Mouse (Mus musculus) E14TG2a.4 (cell line): ENCODE measurements around the gene Ptprb.
A peak's percentile ranks its signal among the peaks of the same experiment; 100 is the strongest.

Experiments used
- H3K27me3 ChIP-seq: 2 replicates; pipeline ENCODE4 v1.6.1; 2014; ENCODE audit warnings: low read length, control low read depth; ENCODE audit not compliant: insufficient read depth
- H3K36me3 ChIP-seq: 2 replicates; pipeline ENCODE4 v1.6.1; 2014; ENCODE audit warnings: low read length, control low read depth; ENCODE audit not compliant: insufficient read depth
- H3K4me1 ChIP-seq: replicated peaks from 2 replicates; pipeline ENCODE4 v1.6.1; 2014; ENCODE audit warnings: low read depth, low read length, control low read depth
- H3K4me3 ChIP-seq: replicated peaks from 2 replicates; pipeline ENCODE4 v1.5.1; 2014; ENCODE audit warnings: mild to moderate bottlenecking, low read length
- H3K9me3 ChIP-seq: 2 replicates; pipeline ENCODE4 v1.6.1; 2014; ENCODE audit warnings: low read length, control low read depth
- CTCF ChIP-seq: conservative IDR thresholded peaks from 2 replicates; pipeline ENCODE4 v1.5.1; 2014; ENCODE audit warnings: low read length
- NANOG ChIP-seq: IDR thresholded peaks from 2 replicates; pipeline ENCODE4 v1.6.1; 2014; ENCODE audit warnings: borderline replicate concordance, low read length, mixed read lengths
- POU5F1 ChIP-seq: IDR thresholded peaks from 2 replicates; pipeline ENCODE4 v1.6.1; 2014; ENCODE audit warnings: low read length, borderline replicate concordance

Gene Ptprb

GRCm38 (mm10) chr10:116407684-116408359 lies 132.5 kb downstream of the Ptprb start:
- Histone ChIP-seq H3K27me3 (no peaks in the 10 kb centered on the region), H3K9me3 (peaks cover 7% of the 10 kb centered on the region; the same call in 1 of the 2 replicates), H3K4me1 (peaks cover 13% of the 10 kb centered on the region), H3K4me3 (no peak overlapping the region), H3K36me3 (no peaks in the 10 kb centered on the region)
- no peak for TF ChIP-seq NANOG
- TF ChIP-seq POU5F1 = no peak
- TF ChIP-seq CTCF = no peak

DNA sequence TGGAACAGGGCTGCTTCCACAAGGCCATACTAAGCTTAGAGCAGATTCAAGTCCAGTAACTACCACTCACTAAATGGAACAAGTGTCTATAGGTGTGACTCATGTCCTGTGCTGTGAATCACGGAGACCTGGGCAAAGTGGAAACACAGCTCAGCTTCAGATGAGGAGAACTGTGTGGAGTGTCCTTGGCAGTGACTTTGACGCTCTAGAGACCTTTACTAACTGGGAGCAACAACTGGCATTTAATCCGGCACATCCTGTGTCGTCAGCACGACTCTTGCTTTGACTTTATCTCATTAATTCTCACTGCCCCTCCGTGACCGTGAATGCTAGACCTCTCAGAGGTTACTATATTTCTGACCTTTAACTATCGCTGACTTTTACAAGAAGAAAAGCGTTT lies 135.5 kb downstream of the Ptprb start:
- H3K4me3 ChIP-seq = no peak overlapping the region

GRCm38 (mm10) chr10:116416142-116416541 lies 140.8 kb downstream of the Ptprb start:
- Histone ChIP-seq H3K36me3 (no peaks in the 10 kb centered on the region), H3K27me3 (peaks cover 42% of the 10 kb centered on the region), H3K4me3 (no peak overlapping the region), H3K4me1 (peaks cover 16% of the 10 kb centered on the region), H3K9me3 (no peaks in the 10 kb centered on the region)
- no peak for TF ChIP-seq CTCF
- TF ChIP-seq POU5F1 = no peak
- no peak for TF ChIP-seq NANOG

More for the DNA sequence above, 135.5 kb downstream of the Ptprb start:
- Histone ChIP-seq H3K9me3 (no peaks in the 10 kb centered on the region), H3K36me3 (no peaks in the 10 kb centered on the region), H3K27me3 (peaks cover 15% of the 10 kb centered on the region), H3K4me1 (peaks cover 13% of the 10 kb centered on the region)
- TF ChIP-seq NANOG (no peak), POU5F1 (no peak)

GRCm38 (mm10) chr10:116416726-116417125 lies 141.4 kb downstream of the Ptprb start:
- TF ChIP-seq CTCF (no peak), NANOG (no peak; the same call in 1 of the 2 replicates), POU5F1 (no peak)
- peaks cover 16% of the 10 kb centered on the region for H3K4me1 ChIP-seq
- H3K9me3 ChIP-seq = peaks cover 5% of the 10 kb centered on the region; the same call in 1 of the 2 replicates
- H3K4me3 ChIP-seq = no peak overlapping the region
- H3K27me3 ChIP-seq = peaks cover 42% of the 10 kb centered on the region
- no peaks in the 10 kb centered on the region for H3K36me3 ChIP-seq

DNA sequence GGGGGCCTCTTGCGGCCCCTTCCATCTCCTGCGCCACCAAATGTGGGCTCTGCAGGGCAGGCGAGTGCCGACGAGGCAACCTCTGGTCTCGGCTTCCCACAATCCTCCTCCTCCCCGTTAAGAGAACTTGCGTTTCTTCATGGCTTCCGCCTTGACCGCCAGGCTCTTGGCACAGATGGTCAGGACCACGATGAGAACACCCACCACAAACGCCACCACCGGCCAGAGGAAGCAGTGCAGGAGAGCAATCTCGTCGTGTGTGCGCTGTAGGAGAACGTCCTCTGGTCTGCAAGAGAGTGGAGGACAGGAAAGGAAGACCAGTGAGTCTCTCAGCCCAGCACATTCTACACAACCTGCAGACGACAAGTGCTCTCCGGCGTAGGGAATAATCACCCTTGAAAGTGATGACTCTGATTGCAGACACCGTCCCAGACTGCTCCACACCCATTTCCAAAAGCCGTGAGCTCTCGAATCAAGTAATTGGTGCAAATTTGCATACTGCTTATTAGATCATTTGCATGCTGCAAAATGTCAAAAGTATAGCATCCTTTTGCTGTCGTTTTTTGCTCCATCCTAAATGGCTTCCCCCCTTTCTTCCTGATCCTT lies 142.9 kb downstream of the Ptprb start:
- peak overlapping the region; percentile 52 for H3K4me3 ChIP-seq
- peaks cover 7% of the 10 kb centered on the region; the same call in 1 of the 2 replicates for H3K9me3 ChIP-seq
- H3K36me3 ChIP-seq = no peaks in the 10 kb centered on the region
- TF ChIP-seq CTCF (peak; percentile 33), POU5F1 (no peak)
- peaks cover 23% of the 10 kb centered on the region for H3K4me1 ChIP-seq
- H3K27me3 ChIP-seq = peaks cover 42% of the 10 kb centered on the region

DNA sequence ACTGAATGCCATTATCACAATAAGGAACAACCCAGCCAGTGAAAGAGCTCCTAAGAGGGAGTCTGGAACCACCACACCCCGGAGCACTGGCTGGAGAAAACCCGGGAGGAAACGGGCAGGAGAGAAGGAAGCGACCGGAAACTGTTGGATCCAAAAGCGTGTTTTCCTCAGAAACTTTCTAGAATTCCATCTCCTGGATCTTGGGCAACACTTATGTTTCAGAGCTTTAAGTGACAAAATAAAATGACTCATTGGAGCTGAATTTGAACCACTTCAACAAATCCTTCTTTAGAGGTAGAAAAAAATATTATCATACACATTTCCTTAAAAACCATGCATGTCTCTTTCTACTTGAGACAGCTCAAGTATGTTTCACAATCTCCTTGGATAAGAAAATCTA lies 145.7 kb downstream of the Ptprb start:
- H3K36me3 ChIP-seq = no peaks in the 10 kb centered on the region
- no peak overlapping the region for H3K4me3 ChIP-seq
- peaks cover 30% of the 10 kb centered on the region for H3K27me3 ChIP-seq
- peaks cover 37% of the 10 kb centered on the region for H3K4me1 ChIP-seq
- H3K9me3 ChIP-seq = peaks cover 7% of the 10 kb centered on the region; the same call in 1 of the 2 replicates
- TF ChIP-seq CTCF (no peak), NANOG (no peak), POU5F1 (no peak)

GRCm38 (mm10) chr10:116422551-116422950 lies 147.2 kb downstream of the Ptprb start:
- TF ChIP-seq NANOG (no peak), POU5F1 (no peak), CTCF (no peak)
- H3K4me1 ChIP-seq = peaks cover 43% of the 10 kb centered on the region
- H3K36me3 ChIP-seq = no peaks in the 10 kb centered on the region
- H3K9me3 ChIP-seq = peaks cover 8% of the 10 kb centered on the region; the same call in 1 of the 2 replicates
- peaks cover 30% of the 10 kb centered on the region for H3K27me3 ChIP-seq
- H3K4me3 ChIP-seq = no peak overlapping the region

DNA sequence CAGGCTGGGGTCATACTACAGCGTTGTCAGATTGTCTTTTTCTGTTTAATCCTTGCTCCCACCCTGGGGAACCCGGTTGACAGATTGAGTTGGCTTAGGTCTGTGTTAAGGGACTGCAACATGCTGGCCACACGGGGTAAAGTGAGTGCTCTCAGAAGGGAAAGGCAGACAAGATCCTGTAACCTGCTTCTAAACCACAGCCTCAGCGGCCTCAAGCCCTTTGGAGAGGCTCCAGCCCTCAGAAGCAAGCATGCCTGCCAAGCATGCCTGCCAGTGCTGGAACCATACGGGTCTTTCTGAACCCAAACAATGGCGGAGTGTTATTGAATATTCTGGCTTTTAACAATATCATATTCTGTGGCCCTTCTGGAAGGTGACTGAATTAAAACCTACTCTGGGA lies 149.6 kb downstream of the Ptprb start:
- Histone ChIP-seq H3K27me3 (peaks cover 24% of the 10 kb centered on the region; the same call in 1 of the 2 replicates), H3K36me3 (no peaks in the 10 kb centered on the region), H3K4me1 (peaks cover 59% of the 10 kb centered on the region), H3K4me3 (no peak overlapping the region), H3K9me3 (peaks cover 14% of the 10 kb centered on the region)
- no peak for TF ChIP-seq POU5F1
- no peak for TF ChIP-seq CTCF
- no peak for TF ChIP-seq NANOG

GRCm38 (mm10) chr10:116426176-116426575 lies 150.9 kb downstream of the Ptprb start:
- Histone ChIP-seq H3K27me3 (peaks cover 24% of the 10 kb centered on the region; the same call in 1 of the 2 replicates), H3K9me3 (peaks cover 14% of the 10 kb centered on the region), H3K4me1 (peaks cover 64% of the 10 kb centered on the region), H3K4me3 (no peak overlapping the region), H3K36me3 (no peaks in the 10 kb centered on the region)
- TF ChIP-seq NANOG (no peak), POU5F1 (no peak), CTCF (no peak)
